Mouse (Mus musculus): ENCODE data around the gene Otog. TPM values are rescaled to one million over a fixed set of nuclear protein-coding genes. Genes with fewer than 3 reads are reported as not detected.

The Otog gene
- total RNA-seq, 2 experiments from 2014 or later: 0.07 TPM; not detected in 1

GRCm38 (mm10) chr7:46280896-46281295, 40.1 kb downstream of the Otog start:
- no peak for DNase-seq (ENCODE audit: low spot score in 2 of 2)

GRCm38 (mm10) chr7:46282276-46282675, 41.5 kb downstream of the Otog start:
- no peak for DNase-seq (ENCODE audit: low spot score in 2 of 2)

- DNase-seq (ENCODE audit: low spot score in 2 of 2): no peak
These were observed 42.9 kb downstream of the Otog start for GRCm38 (mm10) chr7:46283681-46284080.

GRCm38 (mm10) chr7:46285161-46285839, 44.5 kb downstream of the Otog start:
- no peak for DNase-seq (ENCODE audit: low spot score in 2 of 2)

GRCm38 (mm10) chr7:46286391-46286790, 45.6 kb downstream of the Otog start:
- DNase-seq (ENCODE audit: low spot score in 2 of 2): no peak

- DNase-seq (ENCODE audit: low spot score in 2 of 2): no peak
These were observed 46.3 kb downstream of the Otog start for GRCm38 (mm10) chr7:46287051-46287450.

GRCm38 (mm10) chr7:46296330-46296729, 55.5 kb downstream of the Otog start:
- no peak for DNase-seq (ENCODE audit: low spot score in 2 of 2)

- DNase-seq (ENCODE audit: low spot score in 2 of 2): no peak
These were observed 60.3 kb downstream of the Otog start for GRCm38 (mm10) chr7:46301031-46301632.

- no peak for DNase-seq (ENCODE audit: low spot score in 2 of 2)
These were observed 72.7 kb downstream of the Otog start for GRCm38 (mm10) chr7:46313486-46313885.

- no peak for DNase-seq (ENCODE audit: low spot score in 2 of 2)
These were observed 73.6 kb downstream of the Otog start for GRCm38 (mm10) chr7:46314220-46315009.

- no peak for DNase-seq (ENCODE audit: low spot score in 2 of 2)
These were observed 74.9 kb downstream of the Otog start for GRCm38 (mm10) chr7:46315692-46316091.

- DNase-seq (ENCODE audit: low spot score in 2 of 2): no peak
These were observed 76.2 kb downstream of the Otog start for GRCm38 (mm10) chr7:46316948-46317347.

GRCm38 (mm10) chr7:46321242-46321641, 80.5 kb downstream of the Otog start:
- DNase-seq (ENCODE audit: low spot score in 2 of 2): no peak

GRCm38 (mm10) chr7:46327896-46328295, 87.1 kb downstream of the Otog start:
- DNase-seq (ENCODE audit: low spot score in 2 of 2): peak; percentile 19 to 27

- no peak for DNase-seq (ENCODE audit: low spot score in 2 of 2)
These were observed 96.6 kb downstream of the Otog start for GRCm38 (mm10) chr7:46337397-46337796.

GRCm38 (mm10) chr7:46339818-46340217, 99.0 kb downstream of the Otog start:
- no peak for DNase-seq (ENCODE audit: low spot score in 2 of 2)

GRCm38 (mm10) chr7:46340295-46340694, 99.5 kb downstream of the Otog start:
- no peak for DNase-seq (ENCODE audit: low spot score in 2 of 2)

- DNase-seq (ENCODE audit: low spot score in 2 of 2): no peak
These were observed 100.7 kb downstream of the Otog start for GRCm38 (mm10) chr7:46341471-46341870.

GRCm38 (mm10) chr7:46347692-46348091, 106.9 kb downstream of the Otog start:
- no peak for DNase-seq (ENCODE audit: low spot score in 2 of 2)

GRCm38 (mm10) chr7:46348813-46349212, 108.0 kb downstream of the Otog start:
- DNase-seq (ENCODE audit: low spot score in 2 of 2): peak in 1 of 2 experiments; percentile 37

- no peak for DNase-seq (ENCODE audit: low spot score in 2 of 2)
These were observed 109.4 kb downstream of the Otog start for GRCm38 (mm10) chr7:46350119-46350702.

- DNase-seq (ENCODE audit: low spot score in 2 of 2): no peak
These were observed 112.0 kb downstream of the Otog start for GRCm38 (mm10) chr7:46352748-46353147.
